Mouse (Mus musculus) testis, adult 2 months (tissue): ENCODE results near the gene Emc3. TPM values are rescaled to one million over a fixed set of nuclear protein-coding genes. Genes with fewer than 3 reads are reported as not detected.

Source experiments
- H3K27ac ChIP-seq: fragments of 200-500 bp; 2 replicates; pipeline ENCODE4 v1.5.1; 2012; ENCODE audit warnings: low read depth, low read length; ENCODE audit not compliant: control insufficient read depth, insufficient read depth
- H3K27me3 ChIP-seq: fragments of 200-500 bp; 2 replicates; pipeline ENCODE4 v1.6.1; 2012; ENCODE audit warnings: mild to moderate bottlenecking, low read length, moderate library complexity; ENCODE audit not compliant: control insufficient read depth, insufficient read depth
- H3K36me3 ChIP-seq: fragments of 200-500 bp; 2 replicates; pipeline ENCODE4 v1.6.1; 2012; ENCODE audit warnings: mild to moderate bottlenecking, low read length; ENCODE audit not compliant: control insufficient read depth, insufficient read depth
- H3K4me1 ChIP-seq: fragments of 200-500 bp; 2 replicates; pipeline ENCODE4 v1.6.1; 2012; ENCODE audit warnings: low read length; ENCODE audit not compliant: control insufficient read depth, insufficient read depth
- H3K4me3 ChIP-seq: fragments of 200-500 bp; 2 replicates; pipeline ENCODE4 v1.5.1; 2012; ENCODE audit warnings: low read depth, mild to moderate bottlenecking, low read length, moderate library complexity, mixed read lengths; ENCODE audit not compliant: control insufficient read depth
- CTCF ChIP-seq: fragments of 200-500 bp; IDR thresholded peaks from 2 replicates; pipeline ENCODE4 v1.5.1; 2012; ENCODE audit warnings: low read depth, mild to moderate bottlenecking, inconsistent platforms, low read length, moderate library complexity; ENCODE audit not compliant: control insufficient read depth, insufficient read depth, insufficient replicate concordance
- POLR2A ChIP-seq: fragments of 200-500 bp; IDR thresholded peaks from 2 replicates; pipeline ENCODE4 v1.6.1; 2012; ENCODE audit warnings: low read depth, mild to moderate bottlenecking, inconsistent platforms, low read length, moderate library complexity; ENCODE audit not compliant: control insufficient read depth
- polyA plus RNA-seq: library from polyadenylated mRNA; depleted of rRNA; stranded (reverse); fragments of >200 nt; gene quantifications from 2 replicates; pipeline ENCODE4 v1.2.3, GENCODE M21; 2012

The Emc3 gene
- polyA plus RNA-seq, 1 experiment = 32.9 TPM

DNA sequence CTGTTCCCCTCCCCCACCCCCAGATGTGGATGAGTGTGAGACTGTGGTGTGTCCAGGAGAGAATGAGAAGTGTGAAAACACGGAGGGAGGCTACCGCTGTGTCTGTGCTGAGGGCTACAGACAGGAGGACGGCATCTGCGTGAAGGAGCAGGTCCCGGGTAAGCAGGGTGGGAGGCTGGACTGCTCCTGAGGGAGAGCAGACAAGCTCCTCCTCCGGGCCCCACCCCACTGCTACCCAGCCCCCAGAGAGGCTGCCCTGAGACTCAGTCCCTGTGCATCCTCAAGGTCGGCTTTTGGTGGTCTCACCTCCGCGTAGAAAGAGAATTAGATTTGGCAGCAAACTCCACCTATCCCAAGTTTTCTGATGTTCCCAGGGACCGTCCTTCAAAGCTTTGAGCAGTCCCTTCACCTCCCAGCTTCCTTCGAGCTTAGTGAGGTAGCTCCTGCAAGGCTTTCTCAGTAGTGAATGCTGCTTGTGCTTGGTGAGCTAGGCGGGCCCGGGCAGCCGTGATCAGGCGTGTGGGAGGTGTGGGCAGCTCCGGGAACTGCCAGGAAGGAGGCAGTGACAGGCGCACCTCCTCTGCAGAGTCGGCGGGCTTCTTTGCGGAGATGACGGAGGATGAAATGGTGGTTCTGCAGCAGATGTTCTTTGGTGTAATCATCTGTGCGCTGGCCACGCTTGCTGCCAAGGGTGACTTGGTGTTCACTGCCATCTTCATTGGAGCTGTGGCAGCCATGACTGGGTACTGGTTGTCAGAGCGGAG is 39.2 kb downstream of the Emc3 start:
- Histone ChIP-seq H3K4me1 (peaks cover 21% of the 10 kb centered on the region), H3K4me3 (no peak overlapping the region), H3K27me3 (no peaks in the 10 kb centered on the region; the same call in 1 of the 2 replicates), H3K27ac (no peak overlapping the region), H3K36me3 (no peaks in the 10 kb centered on the region)
- TF ChIP-seq POLR2A = no peak

DNA sequence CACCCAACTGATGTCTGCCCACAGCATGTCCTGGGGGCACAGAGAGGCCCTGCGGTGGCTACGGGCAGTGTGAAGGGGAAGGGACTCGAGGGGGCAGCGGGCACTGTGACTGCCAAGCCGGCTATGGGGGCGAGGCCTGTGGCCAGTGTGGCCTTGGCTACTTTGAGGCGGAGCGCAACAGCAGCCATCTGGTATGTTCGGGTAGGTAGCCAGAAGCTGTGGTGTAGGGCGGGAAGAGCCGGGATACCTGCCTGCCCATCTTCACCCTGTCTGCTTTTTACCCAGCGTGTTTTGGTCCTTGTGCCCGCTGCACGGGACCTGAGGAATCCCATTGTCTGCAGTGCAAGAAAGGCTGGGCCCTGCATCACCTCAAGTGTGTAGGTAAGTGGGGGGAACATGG is 42.0 kb downstream of the Emc3 start:
- Histone ChIP-seq H3K36me3 (no peaks in the 10 kb centered on the region), H3K4me1 (peaks cover 7% of the 10 kb centered on the region), H3K4me3 (no peak overlapping the region), H3K27ac (no peak overlapping the region), H3K27me3 (no peaks in the 10 kb centered on the region)
- TF ChIP-seq POLR2A (no peak), CTCF (no peak)

DNA sequence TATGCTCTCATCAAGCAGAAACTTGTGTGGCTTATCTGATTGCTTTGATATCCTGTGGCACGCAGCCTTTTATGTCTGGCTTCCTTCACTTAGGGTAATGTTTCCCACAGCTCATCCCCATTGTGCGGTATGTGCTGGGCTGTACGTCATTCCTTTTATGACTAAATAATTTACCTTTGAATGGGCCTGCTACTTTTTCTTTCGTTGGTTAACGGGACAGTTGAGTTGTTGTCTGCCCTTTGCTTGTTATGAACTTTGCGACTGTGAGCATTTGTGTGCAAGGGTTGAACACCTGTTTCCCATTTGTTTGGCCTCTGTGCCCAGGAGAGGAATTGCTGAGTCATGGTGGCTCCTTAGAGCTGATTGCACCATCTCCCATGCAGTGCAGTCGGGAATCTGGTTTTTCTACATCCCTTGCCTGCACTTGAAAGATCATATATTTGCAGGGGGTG is 44.3 kb downstream of the Emc3 start:
- no peak overlapping the region for H3K27ac ChIP-seq
- H3K27me3 ChIP-seq = no peaks in the 10 kb centered on the region
- peaks cover 9% of the 10 kb centered on the region for H3K4me1 ChIP-seq
- no peaks in the 10 kb centered on the region for H3K36me3 ChIP-seq
- H3K4me3 ChIP-seq = no peak overlapping the region
- no peak for TF ChIP-seq CTCF
- TF ChIP-seq POLR2A = no peak

DNA sequence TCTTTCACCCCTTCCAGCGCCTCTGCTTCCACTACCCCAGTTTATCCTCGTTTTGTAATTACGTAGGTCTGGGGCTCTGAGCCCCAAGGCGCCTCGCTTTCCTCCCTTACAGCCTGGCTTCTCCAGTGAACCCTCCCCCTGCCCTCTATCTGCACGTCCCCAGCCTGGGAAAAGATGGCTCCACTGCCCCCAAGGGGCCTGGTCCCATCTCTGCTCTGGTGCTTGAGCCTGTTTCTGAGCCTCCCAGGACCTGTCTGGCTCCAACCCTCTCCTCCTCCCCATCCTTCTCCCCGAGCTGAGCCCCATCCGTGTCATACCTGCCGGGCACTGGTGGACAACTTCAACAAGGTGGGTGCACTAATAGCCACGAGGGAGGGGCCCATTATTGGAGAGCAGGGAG is 47.7 kb downstream of the Emc3 start:
- peaks cover 10% of the 10 kb centered on the region for H3K4me1 ChIP-seq
- H3K4me3 ChIP-seq = peak overlapping the region; percentile 84
- H3K36me3 ChIP-seq = no peaks in the 10 kb centered on the region
- H3K27ac ChIP-seq = peak overlapping the region; percentile 52; the same call in 1 of the 2 replicates
- TF ChIP-seq CTCF = no peak
- TF ChIP-seq POLR2A = no peak
- H3K27me3 ChIP-seq = no peaks in the 10 kb centered on the region

DNA sequence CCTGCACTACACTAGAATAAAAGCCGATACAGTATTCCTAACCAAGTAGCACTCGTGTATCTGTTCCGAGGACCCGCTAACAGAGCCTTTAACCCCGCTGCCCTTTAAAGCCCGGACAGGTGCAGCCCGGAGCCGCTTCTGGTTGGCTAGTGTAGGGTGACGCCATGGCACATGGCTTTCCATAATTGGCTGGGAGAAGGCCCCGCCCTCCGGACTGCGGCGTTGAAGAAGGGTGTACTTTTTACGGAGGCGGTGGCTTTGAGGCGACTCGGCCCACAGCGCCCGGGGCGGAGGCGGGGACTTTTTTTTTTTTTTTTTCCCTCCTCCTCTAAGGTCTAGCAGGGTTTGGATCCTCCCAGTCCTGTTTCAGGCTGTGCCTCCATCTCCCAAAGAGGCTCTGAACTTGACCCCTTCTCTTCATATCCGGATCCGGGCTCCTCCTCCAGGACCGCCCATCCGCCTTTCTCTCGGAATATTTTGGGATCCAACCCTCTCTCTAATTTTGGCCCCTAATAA is 48.3 kb downstream of the Emc3 start, which contains the start of gene Creld1:
Creld1 (plus strand) TSS at position 198 of the 516 bp plus-strand sequence.
- Histone ChIP-seq H3K4me1 (peaks cover 10% of the 10 kb centered on the region), H3K36me3 (no peaks in the 10 kb centered on the region), H3K27ac (peak within 1 kb of the TSS; percentile 52; the same call in 1 of the 2 replicates), H3K27me3 (no peaks in the 10 kb centered on the region), H3K4me3 (peak within 1 kb of the TSS; percentile 84)
- 0 out of 2 replicates have a peak, but pooled peaks have one; percentile 14 for TF ChIP-seq POLR2A
- no peak for TF ChIP-seq CTCF

DNA sequence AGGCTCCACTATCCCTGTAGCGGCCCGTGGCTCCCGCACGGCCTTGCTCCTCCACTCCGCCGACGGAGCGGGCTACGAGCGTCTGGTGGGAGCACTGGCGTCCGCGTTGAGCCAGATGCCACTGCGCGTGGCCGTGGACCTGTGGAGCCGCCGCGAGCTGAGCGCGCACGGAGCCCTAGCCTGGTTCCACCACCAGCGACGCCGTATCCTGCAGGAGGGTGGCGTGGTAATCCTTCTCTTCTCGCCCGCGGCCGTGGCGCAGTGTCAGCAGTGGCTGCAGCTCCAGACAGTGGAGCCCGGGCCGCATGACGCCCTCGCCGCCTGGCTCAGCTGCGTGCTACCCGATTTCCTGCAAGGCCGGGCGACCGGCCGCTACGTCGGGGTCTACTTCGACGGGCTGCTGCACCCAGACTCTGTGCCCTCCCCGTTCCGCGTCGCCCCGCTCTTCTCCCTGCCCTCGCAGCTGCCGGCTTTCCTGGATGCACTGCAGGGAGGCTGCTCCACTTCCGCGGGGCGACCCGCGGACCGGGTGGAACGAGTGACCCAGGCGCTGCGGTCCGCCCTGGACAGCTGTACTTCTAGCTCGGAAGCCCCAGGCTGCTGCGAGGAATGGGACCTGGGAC is 48.9 kb downstream of the Emc3 start:
- Histone ChIP-seq H3K4me1 (peaks cover 10% of the 10 kb centered on the region), H3K27ac (no peak overlapping the region), H3K4me3 (peak overlapping the region; percentile 84), H3K36me3 (no peaks in the 10 kb centered on the region), H3K27me3 (no peaks in the 10 kb centered on the region)
- TF ChIP-seq POLR2A = no peak
- TF ChIP-seq CTCF = no peak
